Mouse (Mus musculus): ENCODE measurements around the gene Mthfd1. TPM values are rescaled to one million over a fixed set of nuclear protein-coding genes. Genes with fewer than 3 reads are reported as not detected.
"Not testable (repeated sequence)": the region's sequence is repeated elsewhere in the genome, so short reads cannot be mapped to it uniquely, and the experiment has no call there.

Gene Mthfd1
- total RNA-seq (2014; rRNA removed; ENCODE audit: low replicate concordance) (18.3 and 23.8 TPM in 2 replicates), polyA plus RNA-seq (2015; fragmentation: Nextera tagmentation; extraction: Ambion mirVana) (20.8 and 23.8 TPM in 2 replicates)

DNA sequence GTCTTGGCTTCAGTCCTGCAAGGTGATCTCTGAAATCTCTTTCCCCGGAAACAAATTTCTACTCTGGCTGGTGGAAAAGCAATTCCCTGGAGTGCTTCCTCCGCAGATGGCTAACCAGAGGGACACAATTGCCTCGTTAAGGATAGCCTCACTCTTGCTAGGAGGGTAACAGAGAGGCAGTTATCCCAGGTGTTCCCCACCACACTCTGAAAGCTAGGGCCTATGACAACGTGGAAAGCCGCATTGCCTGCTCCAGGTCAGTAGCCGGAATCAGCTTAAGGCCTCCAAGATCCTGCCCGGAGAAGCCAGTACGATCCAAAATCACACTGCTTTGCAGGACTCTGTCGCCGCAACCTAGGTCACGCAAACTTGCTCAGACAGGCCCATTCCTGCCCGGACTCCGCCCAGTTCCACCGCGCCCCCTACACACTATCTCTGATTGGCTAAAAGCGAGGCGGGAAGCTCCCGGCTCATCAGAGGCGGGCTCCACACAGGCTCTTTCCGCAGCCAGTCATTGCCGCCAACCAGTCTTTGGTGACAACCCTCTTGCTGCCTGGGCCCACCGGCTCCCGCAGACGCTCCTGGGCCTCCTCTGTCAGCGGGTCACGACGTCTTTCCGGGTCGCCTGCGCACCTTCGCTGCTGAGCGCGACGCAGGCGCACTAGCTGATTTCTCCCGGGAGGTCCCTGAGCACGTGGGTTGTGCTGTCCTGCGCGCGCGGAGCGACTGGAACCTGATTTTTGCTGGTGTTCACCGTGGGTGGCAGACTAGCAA is at the start of gene Mthfd1:
Gene Mthfd1 (plus strand): TSS at position 574 of the 774 bp plus-strand sequence.
- TF ChIP-seq CTCF (IDR thresholded peaks at IDR 0.05; ENCODE audit: low read depth) (no peak), EP300 (IDR thresholded peaks at IDR 0.05; ENCODE audit: low read depth) (no peak)

DNA sequence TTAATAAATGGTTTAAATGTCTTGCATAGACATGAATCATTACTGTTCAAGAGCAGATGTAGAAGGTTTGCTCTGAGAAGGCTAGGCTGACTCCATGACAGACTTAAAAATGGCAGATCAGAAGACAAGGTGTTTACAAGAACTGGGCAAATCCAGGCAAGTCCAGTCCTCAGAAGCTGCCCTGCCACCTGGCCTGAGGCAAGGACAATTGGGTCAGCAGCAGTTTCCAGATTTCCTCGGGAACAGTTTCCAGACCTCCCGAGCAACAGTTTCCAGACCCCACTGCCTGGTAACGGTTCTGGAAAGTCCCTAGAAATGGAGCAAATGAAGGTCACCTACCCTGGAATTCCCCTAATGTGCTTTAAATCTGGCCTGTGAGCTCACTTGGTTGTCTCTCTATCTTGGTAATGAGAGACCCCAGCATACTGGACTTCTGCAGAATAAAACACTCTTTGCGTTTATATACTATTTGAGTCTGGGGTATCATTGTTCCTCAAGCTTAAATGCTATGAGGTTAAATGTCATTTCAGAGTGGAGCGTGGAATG is 45.6 kb upstream of the Mthfd1 start:
- Histone ChIP-seq H3K4me1 (ENCODE audit: control insufficient read depth, insufficient read depth) (no peaks in the 10 kb centered on the region), H3K27ac (ENCODE audit: low read depth) (no peak overlapping the region), H3K4me2 (ENCODE audit: low read depth, low read length) (no peak overlapping the region), H3K27me3 (ENCODE audit: control insufficient read depth, insufficient read depth, low read length) (no peaks in the 10 kb centered on the region), H3K4me3 (ENCODE audit: low read depth, low read length) (no peak overlapping the region), H3K9ac (replicated peaks; ENCODE audit: low read depth, low read length) (no peak overlapping the region), H3K36me3 (replicated peaks; ENCODE audit: control insufficient read depth, insufficient read depth, low read length) (no peaks in the 10 kb centered on the region), H3K9me3 (replicated peaks; ENCODE audit: control insufficient read depth, low read length) (no peaks in the 10 kb centered on the region)
- ATAC-seq (ENCODE audit: insufficient read depth, low read depth), result no peak
- 92% methylated on average over 5 of the region's 5 CpGs for WGBS
- no peak for DNase-seq (ENCODE audit: low spot score)
- TF ChIP-seq EP300 (IDR thresholded peaks at IDR 0.05; ENCODE audit: low read depth), result no peak
- TF ChIP-seq CTCF (IDR thresholded peaks at IDR 0.05; ENCODE audit: low read depth), result no peak

More for the DNA sequence above, at the start of gene Mthfd1:
- H3K27me3 ChIP-seq (ENCODE audit: control insufficient read depth, insufficient read depth, low read length), result no peaks in the 10 kb centered on the region
- WGBS, result 1% methylated on average over 43 of the region's 43 CpGs
- H3K27ac ChIP-seq (ENCODE audit: low read depth), result peak within 1 kb of the TSS; percentile 94
- peak within 1 kb of the TSS; percentile 64 for H3K9ac ChIP-seq (replicated peaks; ENCODE audit: low read depth, low read length)
- peak within 1 kb of the TSS; percentile 56 for H3K4me3 ChIP-seq (ENCODE audit: low read depth, low read length)
- H3K4me2 ChIP-seq (ENCODE audit: low read depth, low read length), result peak within 1 kb of the TSS; percentile 77
- DNase-seq (ENCODE audit: low spot score), result peak; percentile 98
- H3K4me1 ChIP-seq (ENCODE audit: control insufficient read depth, insufficient read depth), result peaks cover 8% of the 10 kb centered on the region
- H3K9me3 ChIP-seq (replicated peaks; ENCODE audit: control insufficient read depth, low read length), result no peaks in the 10 kb centered on the region
- no peaks in the 10 kb centered on the region for H3K36me3 ChIP-seq (replicated peaks; ENCODE audit: control insufficient read depth, insufficient read depth, low read length)
- peak; percentile 99 for ATAC-seq (ENCODE audit: insufficient read depth, low read depth)

DNA sequence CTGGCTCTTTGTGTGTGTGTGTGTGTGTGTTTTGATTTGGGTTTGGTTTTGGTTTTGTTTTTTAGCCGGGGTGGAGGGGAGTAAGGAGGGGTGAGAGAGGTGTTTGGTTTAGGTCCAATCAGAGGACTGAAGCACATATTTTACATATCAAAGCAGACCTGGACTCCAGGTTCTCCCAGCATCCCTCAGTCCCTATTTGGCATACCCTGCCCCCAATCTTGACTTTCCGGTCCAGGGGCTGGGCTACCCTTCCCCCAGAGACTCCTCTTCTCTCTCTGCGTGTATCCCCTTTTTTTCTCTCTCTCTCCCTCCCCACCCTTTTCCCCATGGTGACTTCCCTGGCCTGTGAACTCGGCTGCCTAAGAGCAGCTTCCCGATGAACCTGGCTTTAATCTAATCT is 40.0 kb upstream of the Mthfd1 start:
- H3K27me3 ChIP-seq (ENCODE audit: control insufficient read depth, insufficient read depth, low read length), result no peaks in the 10 kb centered on the region
- 19% methylated on average over 5 of the region's 5 CpGs for WGBS
- DNase-seq (ENCODE audit: low spot score) (no peak), ATAC-seq (ENCODE audit: insufficient read depth, low read depth) (no peak)
- H3K4me3 ChIP-seq (ENCODE audit: low read depth, low read length), result no peak overlapping the region
- H3K27ac ChIP-seq (ENCODE audit: low read depth), result no peak overlapping the region
- TF ChIP-seq EP300 (IDR thresholded peaks at IDR 0.05; ENCODE audit: low read depth), result no peak
- TF ChIP-seq CTCF (IDR thresholded peaks at IDR 0.05; ENCODE audit: low read depth), result no peak
- no peak overlapping the region for H3K9ac ChIP-seq (replicated peaks; ENCODE audit: low read depth, low read length)
- H3K4me2 ChIP-seq (ENCODE audit: low read depth, low read length), result no peak overlapping the region
- no peaks in the 10 kb centered on the region for H3K9me3 ChIP-seq (replicated peaks; ENCODE audit: control insufficient read depth, low read length)
- 0 out of 2 replicates have a peak, but pooled peaks cover 3% of the 10 kb centered on the region for H3K4me1 ChIP-seq (ENCODE audit: control insufficient read depth, insufficient read depth)
- no peaks in the 10 kb centered on the region for H3K36me3 ChIP-seq (replicated peaks; ENCODE audit: control insufficient read depth, insufficient read depth, low read length)

DNA sequence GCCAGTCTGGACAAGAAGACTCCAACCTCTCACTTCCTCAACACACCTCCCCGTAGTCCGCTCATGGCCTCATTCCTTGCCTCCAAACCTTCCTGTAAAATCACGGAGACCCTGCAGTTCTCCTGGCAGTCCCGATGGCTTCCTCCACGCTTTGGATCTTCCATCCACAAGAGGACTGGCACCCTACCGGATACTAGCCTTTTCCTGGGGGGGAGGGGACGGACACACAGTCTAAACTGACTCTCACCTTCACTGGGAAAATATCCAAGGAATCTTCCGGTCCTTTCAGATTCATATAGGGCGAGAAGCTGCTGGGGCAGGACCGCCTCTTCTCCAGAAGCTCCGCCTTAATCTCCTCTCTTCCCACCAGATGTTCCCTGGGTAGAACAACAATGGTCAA is 38.4 kb upstream of the Mthfd1 start:
- Histone ChIP-seq H3K27me3 (ENCODE audit: control insufficient read depth, insufficient read depth, low read length) (no peaks in the 10 kb centered on the region), H3K4me2 (ENCODE audit: low read depth, low read length) (0 out of 2 replicates have a peak overlapping the region, but pooled peaks have one; percentile 5), H3K36me3 (replicated peaks; ENCODE audit: control insufficient read depth, insufficient read depth, low read length) (no peaks in the 10 kb centered on the region), H3K4me3 (ENCODE audit: low read depth, low read length) (no peak overlapping the region), H3K9me3 (replicated peaks; ENCODE audit: control insufficient read depth, low read length) (no peaks in the 10 kb centered on the region), H3K9ac (replicated peaks; ENCODE audit: low read depth, low read length) (no peak overlapping the region), H3K4me1 (ENCODE audit: control insufficient read depth, insufficient read depth) (0 out of 2 replicates have a peak, but pooled peaks cover 3% of the 10 kb centered on the region), H3K27ac (ENCODE audit: low read depth) (no peak overlapping the region)
- 60% methylated on average over 11 of the region's 11 CpGs for WGBS
- DNase-seq (ENCODE audit: low spot score) (no peak), ATAC-seq (ENCODE audit: insufficient read depth, low read depth) (no peak)
- TF ChIP-seq EP300 (IDR thresholded peaks at IDR 0.05; ENCODE audit: low read depth) (no peak), CTCF (IDR thresholded peaks at IDR 0.05; ENCODE audit: low read depth) (no peak)

DNA sequence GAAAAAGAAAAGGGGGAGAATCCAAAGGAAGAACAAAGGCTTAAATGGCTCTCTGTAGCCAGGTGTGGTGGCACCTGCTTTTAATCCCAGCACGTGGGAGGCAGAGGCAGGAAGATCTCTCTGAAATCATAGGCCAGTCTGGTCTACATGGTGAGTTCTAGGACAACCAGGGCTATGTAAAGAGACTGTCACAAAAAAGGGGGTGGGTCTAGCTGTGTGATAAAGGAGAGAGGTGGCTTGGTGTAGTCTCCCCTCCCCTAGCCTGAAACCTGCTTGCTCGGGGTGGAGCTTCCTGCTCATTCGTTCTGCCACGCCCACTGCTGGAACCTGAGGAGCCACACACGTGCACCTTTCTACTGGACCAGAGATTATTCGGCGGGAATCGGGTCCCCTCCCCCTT is 33.0 kb upstream of the Mthfd1 start:
- H3K27ac ChIP-seq (ENCODE audit: low read depth); H3K4me3 ChIP-seq (ENCODE audit: low read depth, low read length); H3K4me1 ChIP-seq (ENCODE audit: control insufficient read depth, insufficient read depth); H3K27me3 ChIP-seq (ENCODE audit: control insufficient read depth, insufficient read depth, low read length); DNase-seq (ENCODE audit: low spot score); H3K36me3 ChIP-seq (replicated peaks; ENCODE audit: control insufficient read depth, insufficient read depth, low read length); ATAC-seq (ENCODE audit: insufficient read depth, low read depth); H3K4me2 ChIP-seq (ENCODE audit: low read depth, low read length); H3K9ac ChIP-seq (replicated peaks; ENCODE audit: low read depth, low read length); H3K9me3 ChIP-seq (replicated peaks; ENCODE audit: control insufficient read depth, low read length): not testable (repeated sequence)
- WGBS, result 68% methylated on average over 2 of the region's 8 CpGs

Measured in heart, postnatal 0 days (tissue).